Mouse (Mus musculus) embryo, embryonic 11 days (tissue): ENCODE measurements around the gene Setdb1.
A peak's percentile ranks its signal among the peaks of the same experiment; 100 is the strongest.
"Not testable (repeated sequence)": the region's sequence is repeated elsewhere in the genome, so short reads cannot be mapped to it uniquely, and the experiment has no call there.

ENCODE experiments used
- DNase-seq: peaks from one replicate; pipeline ENCODE4 v3.0.0-alpha.2; 2015

Setdb1 gene

DNA sequence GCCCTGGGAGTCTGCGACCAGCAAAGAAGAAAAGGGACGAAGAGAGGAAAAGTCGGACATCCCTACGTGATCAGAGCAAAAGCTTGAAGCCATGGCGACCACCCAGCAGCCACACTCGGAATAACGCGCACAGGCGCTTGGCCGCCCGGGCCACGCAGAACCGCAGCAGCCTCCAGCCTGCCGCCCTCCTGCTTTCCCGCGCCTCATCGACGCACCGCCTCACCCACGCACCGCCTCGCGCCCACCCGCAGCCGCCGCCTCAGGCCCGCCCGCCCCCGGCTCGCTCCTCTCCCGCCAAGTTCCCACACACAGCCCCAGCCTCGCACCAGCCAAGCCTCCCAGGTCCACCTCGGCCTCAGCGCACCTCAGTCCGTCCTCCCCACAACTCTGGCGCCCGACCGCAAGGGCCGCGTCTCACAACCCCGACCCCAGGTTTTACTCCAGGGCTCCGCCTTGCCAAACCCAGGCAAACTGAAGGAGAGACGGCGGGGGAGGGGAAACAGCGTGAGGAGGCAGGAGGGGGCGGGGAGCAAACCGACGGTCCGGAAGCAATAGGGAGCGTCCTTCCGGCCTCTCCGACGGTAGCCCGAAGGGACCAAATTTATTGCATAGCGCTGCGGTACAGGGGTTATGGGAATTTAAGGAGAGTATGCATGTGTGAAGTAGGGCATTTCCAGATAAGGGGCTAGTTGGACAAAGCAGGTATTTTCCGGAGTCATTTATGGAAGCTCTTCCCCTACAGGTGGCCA is at the start of gene Setdb1:
Gene Setdb1 (minus strand): TSS at position 502 of the 749 bp plus-strand sequence.
- DNase-seq, result peak; percentile 97

- no peak for DNase-seq
Measured at GRCm38 (mm10) chr3:95402741-95403140, 45.7 kb upstream of the Setdb1 start, which contains the start of gene 4930558C23Rik. Gene 4930558C23Rik (minus strand): TSS chr3:95402841.

DNA sequence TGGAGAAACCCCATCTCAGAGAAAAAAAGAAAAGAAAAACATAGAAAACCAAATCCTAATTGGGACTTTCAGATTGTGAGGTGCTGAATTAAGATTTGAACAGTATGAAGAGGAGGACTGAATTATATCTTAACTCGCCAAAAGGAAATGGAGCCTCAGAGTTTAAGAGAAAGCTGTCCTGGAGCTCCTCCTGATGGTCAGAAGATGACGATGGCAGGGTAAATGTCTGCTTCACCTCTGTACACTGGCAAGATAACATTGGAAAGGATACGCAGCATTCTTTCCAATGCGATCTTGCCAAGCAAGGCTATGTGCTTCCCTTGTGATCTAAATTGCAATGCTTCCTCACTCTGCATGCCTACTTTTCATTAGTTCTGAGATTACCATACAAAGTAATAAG is 37.4 kb upstream of the Setdb1 start:
- no peak for DNase-seq

DNA sequence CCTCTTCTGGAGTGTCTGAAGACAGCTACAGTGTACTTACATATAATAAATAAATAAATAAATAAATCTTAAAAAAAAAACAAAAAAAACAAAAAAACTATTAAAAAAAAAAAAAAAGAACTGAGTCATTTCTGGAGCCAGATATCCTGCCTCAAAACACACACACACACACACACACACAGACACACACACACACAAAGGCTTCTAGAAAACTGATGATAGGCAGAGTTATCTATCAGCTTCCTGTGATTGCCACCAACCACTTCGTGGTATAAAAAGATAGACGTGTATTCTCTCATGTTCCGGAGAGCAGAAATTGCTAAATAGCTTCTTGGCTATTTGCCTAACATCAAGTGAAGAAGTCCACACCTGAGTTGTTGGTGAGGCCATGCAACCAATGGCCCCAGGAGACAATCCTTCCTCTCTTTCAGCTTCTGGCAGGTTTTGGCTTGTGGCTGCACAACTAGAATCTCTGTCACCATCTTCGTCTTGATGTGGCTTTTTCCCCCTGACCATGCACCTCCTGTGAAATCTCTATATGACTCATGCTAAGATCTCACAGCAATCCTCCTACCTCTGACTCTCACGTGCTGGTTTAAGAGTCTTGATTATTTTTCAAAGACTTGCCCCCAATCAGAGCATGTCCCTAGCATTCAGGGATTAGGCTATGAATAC is 28.5 kb upstream of the Setdb1 start:
- DNase-seq, result no peak

DNA sequence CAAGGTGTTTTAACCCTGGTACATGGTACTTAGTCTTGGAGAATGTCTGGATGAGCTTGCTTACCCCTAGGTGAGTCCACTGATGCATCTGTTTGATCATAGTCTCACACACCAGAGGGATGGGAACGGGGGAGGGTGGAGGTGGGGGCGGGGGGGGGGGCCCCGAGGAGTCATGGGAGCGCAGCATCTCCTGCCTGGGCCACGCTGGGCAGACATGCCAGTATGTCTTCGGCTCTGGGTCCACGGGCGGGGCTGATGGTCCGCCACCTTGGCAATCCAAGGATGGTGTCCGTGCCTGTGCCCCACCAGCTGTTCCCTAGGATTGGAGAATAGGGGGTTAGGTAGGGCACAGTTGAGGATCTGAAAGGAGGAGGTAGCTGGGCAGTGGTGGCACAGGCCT is 16.2 kb upstream of the Setdb1 start:
- DNase-seq, result no peak

DNA sequence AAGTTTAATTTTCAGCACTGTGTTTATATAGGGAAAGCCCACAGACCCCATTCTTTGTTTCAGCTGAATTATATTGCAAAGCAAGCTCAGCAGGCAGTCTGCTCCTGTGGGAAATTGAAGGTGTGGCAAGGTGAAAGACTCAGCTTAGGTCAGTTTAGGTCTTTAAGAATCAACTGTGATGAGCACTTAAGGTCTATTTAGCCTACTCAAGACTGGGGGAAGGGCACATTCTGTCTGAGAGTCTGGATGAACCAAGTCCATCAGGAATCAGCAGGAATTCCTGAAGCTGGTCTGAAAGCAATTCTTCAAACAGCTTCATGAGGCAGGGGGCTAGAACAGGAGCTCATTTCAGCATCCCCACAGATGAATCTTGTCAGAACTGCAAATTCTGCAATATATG is 13.1 kb upstream of the Setdb1 start:
- DNase-seq, result no peak

DNA sequence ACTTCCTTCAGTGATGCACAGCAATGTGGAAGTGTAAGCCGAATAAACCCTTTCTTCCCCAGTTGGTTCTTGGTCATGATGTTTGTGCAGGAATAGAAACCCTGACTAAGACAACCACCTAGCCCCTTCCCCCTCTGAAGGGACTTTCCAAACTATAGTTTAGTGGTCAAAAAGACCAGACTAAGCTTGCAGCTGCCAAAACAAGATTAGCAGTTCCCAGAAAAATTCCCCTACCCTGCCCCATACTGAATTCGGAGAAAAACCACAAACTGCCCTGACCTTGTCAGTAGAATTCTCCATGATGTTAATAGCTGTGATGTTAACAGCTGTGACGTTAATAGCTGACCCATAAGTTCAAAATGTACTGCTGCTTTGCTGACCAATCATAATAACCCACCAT is 3.3 kb upstream of the Setdb1 start:
- not testable (repeated sequence) for DNase-seq

DNA sequence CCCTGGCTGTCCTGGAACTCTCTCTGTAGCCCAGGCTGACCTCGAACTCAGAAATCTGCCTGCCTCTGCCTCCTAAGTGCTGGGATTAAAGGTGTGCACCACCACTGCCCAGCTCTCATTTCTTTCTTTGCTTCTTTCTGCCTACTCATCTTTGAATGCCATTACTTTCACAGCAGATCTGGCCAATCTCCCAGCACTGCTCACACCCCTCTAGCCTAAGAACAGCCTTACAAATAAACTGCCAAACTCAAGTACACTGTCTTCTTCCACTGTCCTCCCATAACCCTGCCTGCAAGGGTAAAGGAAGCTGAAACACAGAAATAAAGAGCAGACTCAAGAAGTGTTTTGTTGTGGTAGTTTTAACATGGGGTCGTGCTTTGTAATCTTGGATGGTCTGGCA is 744 bp upstream of the Setdb1 start:
- no peak for DNase-seq

DNA sequence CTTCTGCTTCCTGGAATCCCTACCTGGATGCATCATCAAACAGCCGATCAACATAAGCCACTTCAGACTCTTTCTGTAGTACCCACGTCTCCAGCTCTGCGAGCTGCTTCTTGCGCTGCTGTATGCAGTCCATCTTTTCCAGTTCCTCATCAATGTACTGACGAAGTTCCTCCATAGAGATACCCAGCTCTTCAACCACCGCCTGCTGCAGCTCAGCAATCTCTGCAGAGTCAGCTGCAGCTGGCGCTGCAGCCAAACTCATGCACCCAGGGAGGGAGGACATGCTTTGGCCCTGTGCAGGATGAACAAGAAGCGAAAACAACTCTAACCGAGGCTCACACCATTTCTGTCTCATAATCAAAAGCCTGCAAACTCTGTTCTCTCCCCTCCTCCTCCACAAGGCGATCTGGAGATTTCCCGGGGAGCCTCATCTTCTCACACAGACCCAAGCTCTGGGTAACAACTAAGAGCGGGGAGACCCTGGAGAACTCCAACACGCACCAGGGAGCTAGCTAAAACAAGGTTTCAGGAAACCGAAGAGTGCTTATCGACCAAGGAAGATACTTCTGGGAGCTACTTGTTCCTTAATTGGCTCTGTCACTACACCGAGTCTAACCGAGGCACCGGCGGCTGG is 974 bp downstream of the Setdb1 start:
- not testable (repeated sequence) for DNase-seq

GRCm38 (mm10) chr3:95349491-95349890 is 7.5 kb downstream of the Setdb1 start:
- DNase-seq, result peak; percentile 35

DNA sequence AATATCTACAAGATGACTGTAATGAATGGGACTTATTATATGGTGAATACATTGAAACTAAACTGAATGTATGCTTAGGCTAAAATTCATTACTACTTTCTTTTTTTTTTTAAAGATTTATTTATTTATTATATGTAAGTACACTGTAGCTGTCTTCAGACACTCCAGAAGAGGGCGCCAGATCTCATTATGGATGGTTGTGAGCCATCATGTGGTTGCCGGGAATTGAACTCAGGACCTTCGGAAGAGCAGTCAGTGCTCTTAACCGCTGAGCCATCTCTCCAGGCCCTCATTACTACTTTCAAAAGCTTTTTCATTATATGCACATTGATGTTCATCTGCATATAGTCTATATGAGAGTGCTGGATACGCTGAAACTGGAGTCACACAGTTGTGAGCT is 8.7 kb downstream of the Setdb1 start:
- not testable (repeated sequence) for DNase-seq

GRCm38 (mm10) chr3:95346454-95346853 is 10.5 kb downstream of the Setdb1 start:
- DNase-seq, result no peak

DNA sequence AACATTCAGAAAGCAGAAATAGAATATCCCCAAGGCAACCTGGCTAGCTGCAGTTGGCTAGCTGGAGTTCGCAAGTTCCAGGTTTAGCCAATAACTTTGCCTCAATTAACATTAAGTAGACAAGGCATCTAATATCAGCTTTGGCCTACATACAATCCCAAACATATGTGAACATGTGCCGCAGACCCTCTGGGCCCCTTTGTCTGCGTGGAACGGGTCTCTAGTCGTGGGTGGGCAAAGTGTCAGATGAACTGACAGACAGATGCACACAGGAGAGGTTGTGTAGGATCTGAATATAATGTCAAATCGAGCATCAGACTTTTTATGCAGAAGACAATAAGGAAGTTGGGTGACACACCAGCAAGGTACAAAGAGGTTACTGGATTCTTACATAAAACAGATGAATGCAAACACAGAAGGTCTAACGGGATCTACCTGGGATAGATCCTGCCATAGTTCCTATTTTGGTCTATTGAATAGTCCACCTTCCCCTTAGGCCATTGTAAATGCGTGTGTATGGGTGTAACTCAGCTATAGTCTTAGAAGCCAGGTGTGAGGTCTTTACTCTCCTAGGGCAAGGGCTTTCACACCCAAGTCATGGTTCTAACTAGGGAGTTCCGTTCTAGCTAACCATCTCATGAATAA is 13.5 kb downstream of the Setdb1 start:
- DNase-seq, result not testable (repeated sequence)

GRCm38 (mm10) chr3:95338251-95338650 is 18.8 kb downstream of the Setdb1 start:
- DNase-seq, result no peak

- DNase-seq, result no peak
Measured at GRCm38 (mm10) chr3:95337345-95337744, 19.7 kb downstream of the Setdb1 start.

DNA sequence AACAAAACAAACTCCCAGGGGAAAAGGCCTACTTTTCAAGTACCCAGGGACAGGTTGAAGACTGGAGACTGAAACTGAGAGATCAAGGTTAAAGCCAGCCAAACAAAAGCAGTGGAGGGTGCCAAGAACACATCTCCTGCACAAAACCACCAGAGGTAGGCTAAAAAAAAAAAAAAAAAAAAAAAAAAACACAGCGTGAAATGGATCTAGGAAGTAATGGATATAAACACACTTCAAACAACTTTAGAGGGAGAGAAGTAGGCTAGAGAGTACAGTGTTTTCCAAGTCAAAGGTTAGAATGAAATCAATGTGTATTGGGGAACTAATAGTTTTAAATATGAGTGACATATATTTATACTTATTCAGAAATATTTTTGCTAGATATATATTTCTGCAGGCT is 25.5 kb downstream of the Setdb1 start:
- DNase-seq, result no peak

DNA sequence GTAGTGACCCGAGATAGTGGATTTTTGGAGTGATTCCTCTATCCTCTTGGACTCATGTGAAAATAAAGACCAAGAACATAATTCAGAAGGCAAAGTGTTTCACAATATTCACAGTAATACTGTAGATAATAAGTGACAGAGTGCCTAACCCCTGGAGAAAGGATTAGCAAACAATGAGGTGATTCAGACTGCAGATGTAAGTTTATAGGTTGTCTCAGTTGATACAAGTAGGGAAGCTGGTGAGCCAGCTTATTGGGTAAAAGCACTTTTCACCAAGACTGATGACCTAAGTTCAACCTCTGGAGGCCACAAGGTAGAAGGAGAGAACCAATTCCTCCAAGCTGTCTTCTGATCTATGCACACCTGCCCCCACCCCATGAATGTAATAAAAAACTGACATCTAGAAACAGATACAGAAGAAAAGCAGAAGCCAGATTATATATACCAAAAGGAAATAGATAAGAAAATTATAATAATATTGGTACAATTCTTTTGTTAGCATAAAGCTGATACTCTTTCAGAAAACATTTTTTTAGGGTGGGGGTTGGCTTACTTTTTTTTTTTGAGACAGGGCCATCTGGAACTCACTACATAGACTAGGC is 28.1 kb downstream of the Setdb1 start:
- no peak for DNase-seq

- DNase-seq, result no peak
Measured at GRCm38 (mm10) chr3:95324454-95325144, 32.4 kb downstream of the Setdb1 start.

GRCm38 (mm10) chr3:95323429-95323828 is 33.6 kb downstream of the Setdb1 start:
- DNase-seq, result no peak

DNA sequence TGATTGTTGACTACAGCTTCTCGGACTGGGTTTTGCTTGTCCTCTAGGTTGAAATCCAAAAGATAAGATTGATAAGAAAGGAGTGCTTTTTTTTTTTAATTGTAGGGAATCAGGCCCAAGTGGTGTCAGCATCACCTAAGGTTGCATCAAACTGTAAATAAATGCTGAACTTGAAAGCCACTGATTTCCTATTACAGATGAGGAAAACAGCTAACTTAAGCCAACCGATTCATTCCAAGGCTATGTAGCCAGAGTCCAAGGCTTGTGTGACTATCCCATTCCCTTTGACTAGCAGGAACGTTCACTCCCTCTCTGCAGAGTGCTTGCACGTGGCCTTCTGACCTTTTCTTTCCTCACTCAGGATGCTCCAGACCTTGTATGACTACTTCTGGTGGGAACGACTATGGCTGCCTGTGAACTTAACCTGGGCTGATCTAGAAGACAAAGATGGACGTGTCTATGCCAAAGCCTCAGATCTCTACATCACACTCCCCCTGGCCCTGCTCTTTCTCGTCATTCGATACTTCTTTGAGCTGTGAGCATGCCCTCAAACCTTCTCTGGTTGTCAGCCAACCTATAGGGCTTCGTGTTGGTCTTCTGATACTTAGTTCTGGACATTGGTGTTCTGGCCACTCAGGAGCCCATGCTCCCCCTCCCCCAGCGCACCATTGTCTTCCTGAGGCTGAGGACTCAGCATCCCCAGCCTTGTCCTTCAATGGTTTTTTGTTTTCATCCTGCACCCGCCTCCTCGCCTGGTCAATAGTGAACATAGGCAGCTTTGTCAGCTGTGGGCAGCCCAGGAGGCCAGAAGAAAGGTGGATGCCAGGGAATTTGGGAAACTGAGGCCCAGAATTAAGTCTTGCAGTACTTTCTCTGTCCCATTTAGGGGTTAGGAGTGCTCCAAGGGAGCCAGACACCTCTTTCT is 37.0 kb downstream of the Setdb1 start:
- no peak for DNase-seq

GRCm38 (mm10) chr3:95319110-95319509 is 37.9 kb downstream of the Setdb1 start:
- DNase-seq, result no peak
